Mouse (Mus musculus) myocyte (in vitro differentiated cells): Measurements from ENCODE around the gene Pglyrp2. TPM values are rescaled to one million over a fixed set of nuclear protein-coding genes. Genes with fewer than 3 reads are reported as not detected.

Source experiments
- H3K27me3 ChIP-seq: one replicate; pipeline ENCODE4 v1.6.1; 2011; ENCODE audit not compliant: control insufficient read depth, insufficient read depth, insufficient read length
- H3K36me3 ChIP-seq: one replicate; pipeline ENCODE4 v1.6.1; 2011; ENCODE audit not compliant: control insufficient read depth, insufficient read depth
- H3K4me2 ChIP-seq: one replicate; pipeline ENCODE4 v1.6.1; 2011; ENCODE audit warnings: low read depth, control low read depth
- H3K4me3 ChIP-seq: one replicate; pipeline ENCODE4 v1.5.1; 2011; ENCODE audit warnings: mild to moderate bottlenecking, control low read depth, moderate library complexity
- H3K79me2 ChIP-seq: one replicate; pipeline ENCODE4 v1.6.1; 2011; ENCODE audit not compliant: control insufficient read depth, insufficient read depth
- H3ac ChIP-seq: one replicate; pipeline ENCODE4 v1.6.1; 2011; ENCODE audit not compliant: control insufficient read depth, insufficient read length
- CEBPB ChIP-seq: IDR thresholded peaks from 2 replicates; pipeline ENCODE4 v1.6.1; 2011; ENCODE audit warnings: mild to moderate bottlenecking, moderate library complexity; ENCODE audit not compliant: poor library complexity, insufficient read depth, severe bottlenecking
- E2F4 ChIP-seq: IDR thresholded peaks from one replicate; pipeline ENCODE4 v1.6.1; 2011; ENCODE audit warnings: mild to moderate bottlenecking, control low read depth, moderate library complexity; ENCODE audit not compliant: insufficient read depth
- MAX ChIP-seq: IDR thresholded peaks from one replicate; pipeline ENCODE4 v1.6.1; 2011; ENCODE audit warnings: low read depth, mild to moderate bottlenecking, control low read depth
- MYOD1 ChIP-seq, 3 experiments: IDR thresholded peaks; one replicate each; pipeline ENCODE4 v1.6.1; 2011; ENCODE audit warnings: control low read depth in 2 of 3, low read depth in 2 of 3, mild to moderate bottlenecking in 2 of 3, moderate library complexity in 1 of 3; ENCODE audit not compliant: insufficient read length in 2 of 3, control insufficient read depth in 1 of 3
- MYOG ChIP-seq, 3 experiments: IDR thresholded peaks; one replicate each; pipeline ENCODE4 v1.6.1; 2011; ENCODE audit warnings: control low read depth in 2 of 3, low read depth in 2 of 3, mild to moderate bottlenecking in 2 of 3; ENCODE audit not compliant: insufficient read length in 2 of 3, control insufficient read depth in 1 of 3, insufficient read depth in 1 of 3
- POLR2A ChIP-seq: IDR thresholded peaks from one replicate; pipeline ENCODE4 v1.6.1; 2011; ENCODE audit warnings: low read depth, mild to moderate bottlenecking, control low read depth, moderate library complexity; ENCODE audit not compliant: insufficient read length
- POLR2AphosphoS2 ChIP-seq: IDR thresholded peaks from one replicate; pipeline ENCODE4 v1.6.1; 2011; ENCODE audit warnings: low read depth, control low read depth; ENCODE audit not compliant: insufficient read length
- REST ChIP-seq: IDR thresholded peaks from one replicate; pipeline ENCODE4 v1.6.1; 2011; ENCODE audit warnings: mild to moderate bottlenecking, control low read depth, moderate library complexity; ENCODE audit not compliant: insufficient read depth, insufficient read length
- SRF ChIP-seq: IDR thresholded peaks from one replicate; pipeline ENCODE4 v1.6.1; 2011; ENCODE audit warnings: low read depth; ENCODE audit not compliant: control insufficient read depth, insufficient read length
- TCF12 ChIP-seq: IDR thresholded peaks from one replicate; pipeline ENCODE4 v1.6.1; 2011; ENCODE audit warnings: mild to moderate bottlenecking, control low read depth; ENCODE audit not compliant: poor library complexity, insufficient read depth, severe bottlenecking
- TCF3 ChIP-seq: IDR thresholded peaks from one replicate; pipeline ENCODE4 v1.6.1; 2011; ENCODE audit warnings: low read depth, control low read depth; ENCODE audit not compliant: insufficient read length
- USF1 ChIP-seq: IDR thresholded peaks from one replicate; pipeline ENCODE4 v1.6.1; 2011; ENCODE audit warnings: low read depth, mild to moderate bottlenecking, control low read depth, moderate library complexity
- polyA plus RNA-seq: library from polyadenylated mRNA; unstranded; fragments of >200 nt; fragmentation: generic; extraction: Trizol; gene quantifications from one replicate; pipeline ENCODE4 v1.2.1, GENCODE M21; 2012; ENCODE audit warnings: missing spikeins

Gene Pglyrp2
- polyA plus RNA-seq, 1 experiment = not detected

DNA sequence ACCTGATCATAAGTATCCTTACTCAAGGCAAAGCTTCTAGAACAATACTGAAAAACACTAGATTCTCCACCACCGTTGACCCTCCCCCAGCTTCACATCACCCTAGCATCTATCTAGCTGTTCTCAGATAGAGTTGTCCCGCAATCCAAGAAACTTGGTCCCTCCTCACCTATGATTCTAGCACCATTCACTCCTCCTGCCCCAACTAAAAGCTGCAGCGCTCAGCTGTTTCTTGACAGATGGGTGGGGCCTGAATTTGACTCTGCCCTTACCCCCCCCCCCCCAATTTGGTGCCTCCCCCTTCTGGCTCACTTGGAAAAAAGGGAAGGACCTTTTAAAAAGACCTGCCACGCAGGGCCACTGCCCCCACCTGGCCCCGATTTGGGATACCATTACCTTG lies 59.1 kb downstream of the Pglyrp2 start:
- peak overlapping the region; percentile 46 for H3K4me3 ChIP-seq
- peak overlapping the region; percentile 82 for H3K4me2 ChIP-seq
- peaks cover 21% of the 10 kb centered on the region for H3K79me2 ChIP-seq
- TF ChIP-seq MYOG (IDR thresholded peaks at IDR 0.05; ENCODE audit: control insufficient read depth in 1 of 3, insufficient read depth in 1 of 3, insufficient read length in 2 of 3, low read depth in 2 of 3) (no peak), MAX (no peak), POLR2A (no peak), REST (no peak), TCF12 (no peak), E2F4 (no peak), TCF3 (no peak), USF1 (no peak)
- no peaks in the 10 kb centered on the region for H3K27me3 ChIP-seq
- H3K36me3 ChIP-seq = peaks cover 13% of the 10 kb centered on the region
- H3ac ChIP-seq = peak overlapping the region; percentile 87

DNA sequence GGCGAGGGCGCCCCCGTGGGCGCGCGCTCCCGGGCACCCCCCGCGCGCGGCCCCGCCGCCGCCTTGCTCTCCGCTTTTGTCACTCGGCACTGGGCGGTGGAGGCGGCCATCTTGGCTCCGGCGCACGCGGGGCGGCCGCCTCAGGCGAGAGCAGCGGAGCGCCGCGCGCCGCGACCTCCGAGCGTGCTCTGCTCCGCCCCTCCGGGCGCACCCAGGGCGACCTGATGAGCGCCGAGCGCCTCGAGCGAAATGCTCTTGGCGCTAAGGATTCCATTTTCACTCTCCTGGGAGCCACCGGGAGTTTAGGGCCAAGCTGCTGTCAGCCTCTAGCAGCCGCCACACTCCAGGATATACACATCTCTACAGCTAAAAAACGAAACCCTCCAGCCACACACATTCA lies 59.6 kb downstream of the Pglyrp2 start:
- Histone ChIP-seq H3K4me3 (peak overlapping the region; percentile 46), H3K36me3 (peaks cover 13% of the 10 kb centered on the region), H3ac (peak overlapping the region; percentile 87), H3K79me2 (peaks cover 21% of the 10 kb centered on the region), H3K27me3 (no peaks in the 10 kb centered on the region), H3K4me2 (peak overlapping the region; percentile 82)
- peak in 1 of 3 experiments; percentile 30 for TF ChIP-seq MYOD1 (IDR thresholded peaks at IDR 0.05; ENCODE audit: control insufficient read depth in 1 of 3, insufficient read length in 2 of 3, low read depth in 2 of 3)
- peak in 2 of 3 experiments; percentile 17 to 46 for TF ChIP-seq MYOG (IDR thresholded peaks at IDR 0.05; ENCODE audit: control insufficient read depth in 1 of 3, insufficient read depth in 1 of 3, insufficient read length in 2 of 3, low read depth in 2 of 3)
- TF ChIP-seq E2F4 = no peak
- TF ChIP-seq SRF = peak; percentile 88
- no peak for TF ChIP-seq CEBPB
- no peak for TF ChIP-seq USF1
- no peak for TF ChIP-seq TCF12
- peak; percentile 39 for TF ChIP-seq POLR2AphosphoS2

DNA sequence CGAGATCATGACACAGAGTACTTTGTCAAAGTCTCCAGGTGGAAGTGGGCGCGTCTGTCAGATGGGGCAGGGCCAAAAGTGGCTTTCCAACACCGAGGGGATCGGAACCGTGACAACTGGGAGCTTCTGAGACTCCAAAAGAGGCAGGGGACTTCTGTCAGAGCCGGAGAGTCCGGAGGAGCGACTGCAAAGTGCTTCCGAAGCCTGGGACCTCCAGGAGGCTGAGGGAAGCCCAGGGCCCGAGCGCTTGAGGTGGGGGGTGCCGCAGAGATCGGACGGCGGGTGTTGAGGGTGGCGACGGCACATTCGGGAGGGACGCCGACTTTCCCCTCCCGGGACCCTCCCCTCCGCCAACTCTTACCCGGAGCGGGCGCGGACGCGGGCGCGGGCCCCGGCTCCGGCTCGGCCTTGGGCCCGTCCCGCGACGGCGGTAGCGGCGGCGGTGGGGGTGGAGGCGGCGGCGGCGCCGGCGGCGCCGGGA lies 60.1 kb downstream of the Pglyrp2 start:
- peaks cover 21% of the 10 kb centered on the region for H3K79me2 ChIP-seq
- no peak for TF ChIP-seq MAX
- no peak for TF ChIP-seq E2F4
- TF ChIP-seq TCF12 = no peak
- no peak for TF ChIP-seq SRF
- TF ChIP-seq POLR2A = no peak
- TF ChIP-seq REST = no peak
- no peak for TF ChIP-seq POLR2AphosphoS2
- no peak for TF ChIP-seq USF1
- TF ChIP-seq TCF3 = no peak
- TF ChIP-seq MYOG (IDR thresholded peaks at IDR 0.05; ENCODE audit: control insufficient read depth in 1 of 3, insufficient read depth in 1 of 3, insufficient read length in 2 of 3, low read depth in 2 of 3) = no peak
- no peak for TF ChIP-seq CEBPB
- TF ChIP-seq MYOD1 (IDR thresholded peaks at IDR 0.05; ENCODE audit: control insufficient read depth in 1 of 3, insufficient read length in 2 of 3, low read depth in 2 of 3) = no peak
- peaks cover 16% of the 10 kb centered on the region for H3K36me3 ChIP-seq
- peak overlapping the region; percentile 46 for H3K4me3 ChIP-seq
- H3K4me2 ChIP-seq = peak overlapping the region; percentile 94
- H3ac ChIP-seq = peak overlapping the region; percentile 87
- no peaks in the 10 kb centered on the region for H3K27me3 ChIP-seq

DNA sequence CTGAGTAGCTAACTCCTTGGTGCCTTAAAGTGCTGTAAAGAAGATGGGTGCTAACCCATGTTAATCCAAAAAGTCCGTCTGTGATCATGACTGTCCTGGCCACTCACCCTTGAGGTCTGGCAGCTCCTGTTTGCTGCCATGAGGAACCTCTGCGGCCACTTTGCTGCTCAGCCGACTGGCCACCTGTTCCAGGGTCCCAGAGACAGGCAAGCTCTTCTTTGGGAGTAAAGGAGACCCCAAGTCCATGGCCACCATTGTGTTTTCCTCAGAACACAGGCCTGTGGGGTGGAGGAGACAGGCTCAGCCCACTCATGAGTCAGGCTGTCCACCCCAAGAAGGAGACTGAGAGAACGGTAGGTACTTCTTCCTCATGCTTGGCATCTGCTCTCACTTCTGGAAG lies 61.3 kb downstream of the Pglyrp2 start:
- H3K79me2 ChIP-seq = peaks cover 21% of the 10 kb centered on the region
- no peak overlapping the region for H3ac ChIP-seq
- TF ChIP-seq TCF3 (no peak), SRF (no peak), USF1 (no peak), MAX (no peak), POLR2AphosphoS2 (no peak), MYOG (IDR thresholded peaks at IDR 0.05; ENCODE audit: control insufficient read depth in 1 of 3, insufficient read depth in 1 of 3, insufficient read length in 2 of 3, low read depth in 2 of 3) (no peak), POLR2A (no peak)
- peak overlapping the region; percentile 46 for H3K4me3 ChIP-seq
- H3K4me2 ChIP-seq = peak overlapping the region; percentile 94
- H3K36me3 ChIP-seq = peaks cover 27% of the 10 kb centered on the region
- H3K27me3 ChIP-seq = no peaks in the 10 kb centered on the region

Other genes starting within 250 kb of the Pglyrp2 start
- 0.12 TPM for gene Ephx3, start 234.6 kb downstream of the Pglyrp2 start, polyA plus RNA-seq
- gene Brd4, start 139.4 kb downstream of the Pglyrp2 start, polyA plus RNA-seq = 54.3 TPM
- gene Akap8, start 102.9 kb downstream of the Pglyrp2 start, polyA plus RNA-seq = 14.0 TPM
- 31.7 TPM for gene Akap8l, start 73.6 kb downstream of the Pglyrp2 start, polyA plus RNA-seq
- gene Wiz, start 34.7 kb downstream of the Pglyrp2 start, polyA plus RNA-seq = 21.0 TPM
- not detected for gene Rasal3, start 20.6 kb downstream of the Pglyrp2 start, polyA plus RNA-seq
- gene Cyp4f39, start 28.6 kb upstream of the Pglyrp2 start, polyA plus RNA-seq = 0.07 TPM
- 1.8 TPM for gene Cyp4f17, start 81.9 kb upstream of the Pglyrp2 start, polyA plus RNA-seq
- gene Cyp4f16, start 112.4 kb upstream of the Pglyrp2 start, polyA plus RNA-seq = 12.0 TPM
- not detected for gene Cyp4f37, start 197.1 kb upstream of the Pglyrp2 start, polyA plus RNA-seq
- 1.9 TPM for gene Cyp4f40, start 234.7 kb upstream of the Pglyrp2 start, polyA plus RNA-seq